Mouse (Mus musculus) neural tube, embryonic 10.5 days (tissue): Measurements from ENCODE around the gene Olfr129.

Source experiments
- DNase-seq: peaks from one replicate; pipeline ENCODE4 v3.0.0-alpha.2; 2017; ENCODE audit warnings: low spot score; ENCODE audit errors: extremely low spot score

Gene Olfr129

GRCm38 (mm10) chr17:38059979-38060378, at the start of gene Olfr129:
Gene Olfr129, minus strand, starts transcription at chr17:38060079.
- no peak for DNase-seq

- DNase-seq: no peak
Observed at GRCm38 (mm10) chr17:38088593-38088992, 28.7 kb upstream of the Olfr129 start, which contains the start of gene Olfr131. Gene Olfr131, minus strand, starts transcription at chr17:38088693.

- DNase-seq: no peak
Observed at GRCm38 (mm10) chr17:38082364-38082763, 22.5 kb upstream of the Olfr129 start.

GRCm38 (mm10) chr17:38063621-38064020, 3.7 kb upstream of the Olfr129 start, which contains the start of gene Olfr130:
Gene Olfr130, plus strand, starts transcription at chr17:38063921.
- no peak for DNase-seq

- DNase-seq: no peak
Observed at GRCm38 (mm10) chr17:38026297-38026696, 33.6 kb downstream of the Olfr129 start.

- DNase-seq: no peak
Observed at GRCm38 (mm10) chr17:38016341-38016740, 43.5 kb downstream of the Olfr129 start.

GRCm38 (mm10) chr17:38004996-38005395, 54.9 kb downstream of the Olfr129 start:
- DNase-seq: no peak
